Mouse (Mus musculus) megakaryocyte progenitor cell, adult 5-6 weeks (primary cell): Measurements from ENCODE around the gene Inpp5f. TPM values are rescaled to one million over a fixed set of nuclear protein-coding genes. Genes with fewer than 3 reads are reported as not detected.
"Not testable (repeated sequence)": the region's sequence is repeated elsewhere in the genome, so short reads cannot be mapped to it uniquely, and the experiment has no call there.

Source experiments
- ATAC-seq: replicated peaks from 2 replicates; pipeline ENCODE4 v1.8.0; 2016; ENCODE audit warnings: mild to moderate bottlenecking, moderate TSS enrichment, inconsistent platforms; ENCODE audit not compliant: poor library complexity
- total RNA-seq, 2 experiments: library from RNA; stranded (forward) in 1 of 2; stranded (reverse) in 1 of 2; fragments of 157-497, 149-512 nt in 1 of 2; fragments of 200-1000 nt in 1 of 2; gene quantifications; 2 replicates each; pipeline versions ENCODE4 v1.2.3 to v1.2.4; 2015 to 2017

Inpp5f gene
- total RNA-seq, 2 experiments from 2014 or later = 8.8 to 9.8 TPM

DNA sequence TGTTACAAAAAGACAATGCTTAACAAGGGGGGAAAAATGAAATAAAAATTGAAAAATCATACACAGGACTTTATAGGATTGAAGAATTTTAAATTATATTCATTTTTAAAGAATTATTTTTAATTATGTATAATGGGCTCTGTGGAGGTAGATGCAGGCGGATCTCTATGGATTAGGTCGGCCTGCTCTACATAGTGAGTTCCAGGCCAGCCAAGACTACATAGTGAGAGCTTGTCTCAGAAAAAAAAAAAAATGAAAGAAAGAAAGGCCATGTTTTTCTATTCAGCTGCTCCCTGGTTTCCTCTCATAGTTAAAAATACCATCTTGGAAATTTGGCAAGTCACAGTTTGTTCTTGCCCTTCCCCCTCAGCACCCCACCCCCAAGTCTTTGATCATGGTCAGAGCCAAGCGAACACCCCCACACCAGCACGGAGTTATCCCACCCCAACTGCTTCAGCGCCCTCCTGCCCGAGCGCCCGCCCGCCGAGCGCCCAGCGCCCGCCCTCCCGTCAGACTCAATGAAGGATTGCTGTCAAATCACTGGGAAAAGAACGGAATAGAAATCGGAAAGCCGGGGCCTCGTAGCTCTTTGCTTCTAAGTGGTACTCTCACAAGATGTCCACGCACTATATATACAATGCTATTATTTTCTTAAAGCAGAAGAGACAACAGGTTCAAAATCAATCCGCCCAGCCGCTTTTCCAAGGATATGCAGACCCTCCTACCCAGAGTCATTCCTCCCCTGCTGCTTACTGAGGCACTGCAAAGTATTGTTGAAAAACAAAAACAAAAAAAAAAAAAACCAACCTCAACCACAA is 18.8 kb upstream of the Inpp5f start:
- no peak for ATAC-seq

- no peak for ATAC-seq
Observed at GRCm38 (mm10) chr7:128592936-128593241, 18.2 kb upstream of the Inpp5f start.

GRCm38 (mm10) chr7:128596274-128596673 is 14.9 kb upstream of the Inpp5f start:
- ATAC-seq = no peak

GRCm38 (mm10) chr7:128599072-128599471 is 12.1 kb upstream of the Inpp5f start:
- ATAC-seq = no peak

DNA sequence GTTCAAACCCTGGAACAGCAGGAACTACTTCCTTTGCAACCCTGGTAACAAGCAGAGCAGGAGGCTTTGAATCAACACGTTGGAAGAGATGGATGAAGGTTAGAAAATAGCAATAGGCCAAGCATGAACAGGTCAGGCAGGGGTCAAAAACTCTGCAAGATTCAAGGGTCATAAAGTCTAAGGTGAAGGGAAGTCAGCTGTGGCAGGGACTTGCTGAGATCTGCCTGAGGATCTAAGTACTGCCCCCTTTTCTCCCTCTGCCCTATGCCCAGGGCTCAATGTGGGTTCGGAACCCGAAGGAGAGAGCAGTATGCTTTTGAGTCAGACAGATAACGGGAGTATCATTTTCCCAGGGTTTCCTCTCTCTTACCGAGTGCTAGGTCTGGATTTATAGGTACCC is 9.3 kb upstream of the Inpp5f start:
- ATAC-seq = no peak

DNA sequence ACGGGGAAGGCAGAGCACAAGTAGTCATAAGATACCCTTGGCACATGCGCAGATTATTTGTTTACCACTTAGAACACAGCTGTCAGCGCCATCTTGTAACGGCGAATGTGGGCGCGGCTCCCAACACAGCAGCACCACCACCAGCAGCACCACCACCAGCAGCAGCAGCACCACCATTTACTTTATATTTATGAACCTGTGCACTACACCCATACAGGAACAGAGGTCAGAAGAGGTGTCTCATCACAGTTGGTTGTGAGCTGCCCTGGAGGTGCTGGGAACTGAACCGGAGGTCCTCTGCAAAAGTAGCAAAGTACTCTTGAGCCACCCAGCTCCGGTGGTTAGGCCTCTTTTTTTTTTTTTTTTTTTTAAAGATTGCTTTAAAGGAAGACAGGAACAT is 1.2 kb upstream of the Inpp5f start:
- ATAC-seq = not testable (repeated sequence)

GRCm38 (mm10) chr7:128610490-128610889 is 638 bp upstream of the Inpp5f start:
- ATAC-seq = no peak

- no peak for ATAC-seq
Observed at GRCm38 (mm10) chr7:128611799-128612411, 777 bp downstream of the Inpp5f start.

- ATAC-seq = no peak
Observed at GRCm38 (mm10) chr7:128612521-128613181, 1.5 kb downstream of the Inpp5f start.

DNA sequence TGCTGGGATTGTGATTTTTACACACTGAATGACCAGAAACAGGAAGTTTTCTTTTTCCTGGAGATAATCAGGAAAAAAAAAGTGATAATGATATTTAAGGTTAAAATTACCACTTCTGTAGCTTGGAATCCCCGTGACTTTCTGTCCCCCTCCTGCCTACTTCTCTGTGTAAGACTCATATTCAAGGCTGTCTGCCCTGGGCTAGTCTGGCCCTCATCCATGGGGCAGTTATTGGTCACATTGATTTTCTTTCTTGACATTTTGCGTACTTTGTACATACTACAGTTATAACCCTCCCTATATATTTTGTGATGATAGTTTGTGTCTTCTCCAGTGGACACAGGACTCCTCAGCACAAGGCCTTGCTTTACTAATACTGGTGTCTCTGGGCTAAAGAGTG is 2.5 kb downstream of the Inpp5f start:
- ATAC-seq = no peak

- ATAC-seq = no peak
Observed at GRCm38 (mm10) chr7:128617587-128617986, 6.5 kb downstream of the Inpp5f start.

DNA sequence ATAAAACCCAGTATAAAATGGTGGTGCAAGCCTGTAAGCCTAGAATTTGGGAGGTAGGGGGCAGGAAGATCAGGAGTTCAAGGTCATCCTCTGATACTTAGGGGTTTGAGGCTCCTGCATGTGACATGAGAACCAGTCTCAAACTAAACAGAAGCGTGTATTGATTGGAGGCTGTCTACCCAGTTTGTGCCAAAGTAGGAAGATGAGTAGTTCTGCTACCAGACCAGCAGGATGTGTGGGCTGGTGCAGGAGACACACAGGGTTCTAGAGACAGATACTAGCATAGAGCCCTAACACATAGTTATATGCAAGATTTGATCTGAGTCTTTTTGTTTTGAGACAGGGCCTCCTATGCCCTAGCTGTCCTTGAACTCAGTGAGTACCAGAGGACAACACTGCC is 9.1 kb downstream of the Inpp5f start:
- ATAC-seq = no peak

GRCm38 (mm10) chr7:128622266-128622961 is 11.3 kb downstream of the Inpp5f start:
- ATAC-seq = peak; percentile 80

DNA sequence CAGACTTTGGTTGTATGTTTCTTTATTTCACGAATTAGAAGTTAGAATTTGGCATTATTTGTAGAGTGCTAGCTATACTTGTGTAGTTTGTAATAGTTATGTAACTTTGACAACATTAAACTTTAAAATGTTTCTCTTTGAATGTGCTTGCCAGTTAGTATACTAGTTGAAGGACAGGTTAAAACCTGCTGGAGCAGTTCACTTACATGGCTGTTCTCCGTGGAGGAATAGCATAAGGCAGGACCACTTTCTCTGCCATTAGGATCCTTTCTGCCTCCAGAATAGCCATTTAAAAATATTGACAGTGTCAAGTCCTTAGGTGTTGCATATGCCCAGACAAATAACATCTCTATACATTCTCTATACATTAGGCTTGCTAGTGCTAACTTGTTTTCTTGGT is 11.9 kb downstream of the Inpp5f start:
- no peak for ATAC-seq

- ATAC-seq = no peak
Observed at GRCm38 (mm10) chr7:128625382-128625781, 14.3 kb downstream of the Inpp5f start.

GRCm38 (mm10) chr7:128626601-128627000 is 15.5 kb downstream of the Inpp5f start:
- no peak for ATAC-seq

DNA sequence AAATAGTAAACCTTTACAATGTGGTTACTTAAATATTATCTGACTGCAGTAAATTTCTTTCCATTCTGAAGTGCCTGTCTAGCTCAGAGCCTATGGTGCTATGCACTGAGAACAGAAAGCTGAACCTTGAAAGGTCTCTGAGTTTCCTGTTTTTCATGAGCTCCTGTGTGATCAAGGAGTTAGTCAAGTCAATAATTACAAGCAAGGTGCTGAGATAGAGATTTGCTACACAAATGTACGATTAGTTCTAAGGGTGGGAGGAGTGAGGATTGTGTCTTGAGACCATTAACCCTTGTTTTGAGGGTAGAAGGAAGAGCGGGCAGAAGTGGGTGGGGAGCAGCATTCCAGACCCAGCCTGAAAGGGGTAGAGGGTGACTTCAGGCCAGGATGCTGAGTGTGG is 16.1 kb downstream of the Inpp5f start:
- no peak for ATAC-seq

DNA sequence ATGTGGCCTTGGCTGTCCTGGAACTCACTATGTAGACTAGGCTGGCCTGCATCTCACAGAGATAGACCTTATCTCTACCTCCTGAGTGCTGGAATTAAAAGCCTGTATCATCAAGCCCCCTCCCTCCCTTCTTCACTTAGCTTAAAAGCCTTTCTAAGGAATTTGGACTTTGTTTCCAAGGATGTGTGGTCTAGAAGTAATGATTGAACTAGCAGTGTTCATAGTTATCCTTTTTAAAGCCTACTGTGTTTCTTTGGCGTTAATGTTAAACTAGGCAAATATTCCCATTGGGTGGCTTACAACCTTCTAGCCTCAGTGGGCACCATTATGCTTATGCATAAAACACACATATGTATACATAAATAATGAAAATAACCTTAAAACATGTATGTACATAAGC is 16.6 kb downstream of the Inpp5f start:
- ATAC-seq = no peak

DNA sequence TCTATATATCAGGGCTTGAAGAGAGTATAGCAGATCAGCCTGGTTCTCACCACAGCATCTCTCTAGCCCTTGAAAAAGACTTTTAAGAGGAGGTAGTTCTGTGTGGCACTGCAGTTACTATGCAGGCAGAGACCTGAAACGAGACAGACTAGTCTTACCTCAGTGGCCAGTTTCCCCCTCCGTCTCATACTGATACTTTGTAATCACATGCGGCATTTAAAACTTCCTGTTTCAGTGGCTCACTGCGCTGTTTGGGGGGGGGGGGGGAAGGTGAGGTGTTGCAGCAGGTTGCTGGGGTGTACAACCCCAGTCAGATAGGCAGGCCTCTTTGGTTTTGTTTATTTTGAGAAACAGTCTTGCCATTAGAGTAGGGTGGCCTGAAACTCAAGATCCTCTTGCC is 22.0 kb downstream of the Inpp5f start:
- ATAC-seq = peak; percentile 80

DNA sequence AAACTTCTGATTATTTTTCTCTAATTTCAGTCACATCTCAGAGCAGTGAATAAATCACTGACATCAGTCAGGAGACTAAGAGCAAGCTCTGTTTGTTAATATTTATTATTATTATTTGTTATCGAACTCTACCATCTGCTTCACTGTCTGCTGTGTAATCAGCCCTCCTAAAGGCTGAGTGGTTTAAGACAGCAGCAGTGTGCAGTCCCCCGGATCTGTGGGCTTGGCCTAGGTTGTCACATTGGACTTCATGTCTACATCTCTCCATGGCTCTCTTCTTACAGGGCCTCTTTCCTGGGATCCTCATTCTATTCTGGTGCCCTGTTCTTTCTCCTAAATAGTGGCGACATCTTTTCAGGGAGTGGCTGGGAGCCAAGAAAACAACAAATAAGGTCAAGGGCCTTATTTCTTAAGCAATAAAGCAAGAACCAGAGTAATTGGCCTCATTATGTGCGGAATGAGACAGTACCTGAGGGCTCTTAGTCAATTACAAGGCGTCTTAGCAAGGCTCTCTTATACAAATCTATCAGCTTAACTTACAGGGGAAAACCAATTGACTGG is 28.9 kb downstream of the Inpp5f start:
- 0 out of 2 replicates have a peak, but pooled peaks have one; percentile 34 for ATAC-seq

DNA sequence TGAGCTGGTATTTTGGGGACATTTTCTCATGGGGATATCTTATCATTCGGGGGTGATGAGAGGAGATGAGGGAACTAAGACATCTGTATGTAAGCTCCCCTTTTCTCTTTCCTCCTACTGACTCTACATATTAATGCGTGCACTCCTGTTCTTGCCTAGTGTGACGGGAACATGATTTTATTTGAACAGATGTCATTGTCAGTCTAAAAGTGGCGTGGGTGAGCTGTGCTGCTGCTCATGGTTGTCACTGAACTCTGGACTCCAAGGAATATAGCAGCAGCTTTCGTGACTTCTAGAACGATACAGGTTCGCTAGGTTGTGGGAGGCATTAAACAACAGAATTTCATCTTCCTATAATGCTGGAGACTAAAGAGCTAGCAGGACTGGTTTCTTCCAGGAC is 30.4 kb downstream of the Inpp5f start:
- no peak for ATAC-seq
